Mouse (Mus musculus) limb, embryonic 13.5 days (tissue): ENCODE measurements around the gene Hes2. TPM values are rescaled to one million over a fixed set of nuclear protein-coding genes. Genes with fewer than 3 reads are reported as not detected.

Source experiments
- ATAC-seq: fragments of 200-750 bp; cut with Nextera tagmentation; 2 replicates; pipeline ENCODE4 v1.8.0; 2017; ENCODE audit warnings: low read depth, moderate number of reproducible peaks, moderate TSS enrichment; ENCODE audit not compliant: low FRiP score
- H3K27ac ChIP-seq: fragments of 300-500 bp; sonication (generic); 2 replicates; pipeline ENCODE4 v1.5.1; 2015; ENCODE audit warnings: inconsistent platforms, mild to moderate bottlenecking, moderate library complexity
- H3K27me3 ChIP-seq: fragments of 300-500 bp; sonication (generic); 2 replicates; pipeline ENCODE4 v1.6.1; 2015; ENCODE audit warnings: mild to moderate bottlenecking, inconsistent platforms
- H3K36me3 ChIP-seq: fragments of 300-500 bp; sonication (generic); 2 replicates; pipeline ENCODE4 v1.6.1; 2015; ENCODE audit warnings: inconsistent platforms, mild to moderate bottlenecking, moderate library complexity
- H3K4me1 ChIP-seq: fragments of 300-500 bp; sonication (generic); 2 replicates; pipeline ENCODE4 v1.6.1; 2015; ENCODE audit warnings: inconsistent platforms
- H3K4me2 ChIP-seq: fragments of 300-500 bp; sonication (generic); replicated peaks from 2 replicates; pipeline ENCODE4 v1.6.1; 2015; ENCODE audit warnings: inconsistent platforms, mild to moderate bottlenecking, moderate library complexity
- H3K4me3 ChIP-seq: fragments of 300-500 bp; sonication (generic); 2 replicates; pipeline ENCODE4 v1.5.1; 2015; ENCODE audit warnings: moderate library complexity, mild to moderate bottlenecking, inconsistent platforms
- H3K9ac ChIP-seq: fragments of 300-500 bp; sonication (generic); 2 replicates; pipeline ENCODE4 v1.6.1; 2015; ENCODE audit warnings: mild to moderate bottlenecking, inconsistent platforms
- H3K9me3 ChIP-seq: fragments of 300-500 bp; sonication (generic); 2 replicates; pipeline ENCODE4 v1.6.1; 2016; ENCODE audit warnings: inconsistent platforms
- WGBS: fragments of 180-500 bp; shearing (Covaris S2); methylation state at CpG from one replicate; pipeline ENCODE4 v1.1.7; 2015; 5-methylcytosine and 5-hydroxymethylcytosine counted together
- polyA plus RNA-seq: library from polyadenylated mRNA; unstranded; fragments of >200 nt; fragmentation: Nextera tagmentation; extraction: Ambion mirVana; gene quantifications from 2 replicates; pipeline ENCODE4 v1.2.1, GENCODE M21; 2015

Hes2 gene
- polyA plus RNA-seq, 1 experiment from 2014 or later: not detected

DNA sequence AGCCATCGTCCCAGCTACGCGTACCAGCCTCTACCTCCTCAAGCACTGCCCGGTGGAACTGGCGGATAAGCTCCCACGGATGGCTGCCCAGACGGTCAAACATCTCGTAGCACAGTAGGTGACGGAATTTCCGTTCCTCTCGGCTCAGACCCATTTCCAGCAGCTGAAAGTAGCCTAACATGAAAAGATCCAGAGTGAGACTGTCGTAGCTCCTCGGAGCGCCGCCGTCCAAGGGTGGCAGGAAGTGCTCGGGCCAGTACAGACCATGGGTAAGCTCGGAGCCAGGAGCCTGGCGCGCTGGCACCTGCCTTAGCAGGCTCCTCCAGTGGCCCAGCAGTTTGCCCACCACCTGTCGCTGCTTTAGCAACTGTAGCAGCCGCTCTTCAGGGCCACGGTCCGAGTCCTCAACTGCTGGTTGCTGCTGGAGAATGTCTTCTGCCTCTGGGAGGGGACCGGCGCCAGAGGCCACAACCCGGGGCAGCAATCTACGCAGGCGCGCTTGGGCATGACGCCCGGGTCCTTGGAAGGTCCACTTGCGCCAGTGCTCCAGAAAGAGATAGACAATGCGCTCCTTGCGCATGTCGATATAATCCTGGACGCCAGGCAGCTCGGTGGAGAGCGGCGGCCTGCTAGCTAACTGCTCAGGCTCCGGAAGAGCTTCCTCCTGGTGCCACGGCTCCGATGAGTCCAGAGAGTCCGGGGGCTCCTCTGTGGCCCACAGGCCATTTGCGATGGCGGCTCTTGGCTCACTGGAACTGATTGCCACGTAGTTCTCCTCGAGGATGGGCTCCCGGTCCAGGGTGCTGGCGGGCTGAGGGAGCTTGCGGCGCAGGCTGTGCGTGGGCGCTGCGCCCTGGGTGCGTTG, 33.3 kb upstream of the Hes2 start:
- Histone ChIP-seq H3K4me3 (peak overlapping the region; percentile 34), H3K4me2 (peak overlapping the region; percentile 56), H3K36me3 (no peaks in the 10 kb centered on the region), H3K27me3 (peaks cover 100% of the 10 kb centered on the region), H3K27ac (no peak overlapping the region), H3K9me3 (no peaks in the 10 kb centered on the region), H3K9ac (no peak overlapping the region), H3K4me1 (peaks cover 30% of the 10 kb centered on the region)
- 5% methylated on average over 56 of the region's 56 CpGs for WGBS
- ATAC-seq: no peak

DNA sequence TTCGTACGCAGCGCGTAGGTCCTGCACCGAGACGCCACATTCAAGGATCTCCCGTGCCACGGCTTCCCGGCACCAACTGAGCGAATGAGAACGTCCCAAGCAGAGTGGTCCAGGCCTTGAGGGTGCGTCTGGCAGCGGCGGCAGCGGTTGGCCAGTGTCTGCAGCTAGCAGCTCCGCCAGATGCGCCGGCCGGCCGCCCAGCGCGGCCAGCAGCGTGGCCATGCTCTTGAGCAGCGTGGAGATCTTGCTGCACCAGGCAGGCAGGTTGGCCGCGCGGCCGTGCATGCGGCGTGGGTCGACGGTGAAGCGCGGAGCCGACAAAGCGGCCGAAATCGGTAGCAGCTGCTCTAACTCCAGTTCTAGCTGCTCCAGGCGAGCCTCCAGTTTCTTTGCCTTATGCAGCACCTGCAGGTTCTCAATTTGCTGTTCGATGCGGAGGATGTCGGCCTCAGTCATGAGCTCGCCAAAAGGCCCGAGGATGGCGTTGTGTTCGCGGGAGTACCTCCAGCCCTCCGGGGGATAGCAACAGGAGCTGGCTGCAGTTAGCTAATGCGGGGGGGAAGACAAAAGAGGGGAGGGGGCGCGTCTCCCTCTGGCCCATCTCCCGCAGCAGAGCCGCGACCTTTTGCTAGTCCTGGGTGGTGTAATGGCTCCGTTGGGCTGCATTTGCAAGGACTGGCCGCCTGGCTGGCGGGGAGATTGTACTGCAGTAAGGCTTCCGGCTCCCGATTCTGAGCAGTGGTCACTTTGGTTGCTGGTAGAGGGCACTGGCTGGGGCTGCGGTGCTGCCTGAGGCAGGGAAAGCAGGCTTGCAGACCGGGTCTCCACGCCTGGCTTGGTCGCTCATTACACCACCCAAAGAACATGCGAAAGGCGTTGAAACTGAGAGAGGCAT, 32.4 kb upstream of the Hes2 start:
- Histone ChIP-seq H3K27ac (no peak overlapping the region), H3K9ac (no peak overlapping the region), H3K4me2 (peak overlapping the region; percentile 56), H3K36me3 (no peaks in the 10 kb centered on the region), H3K27me3 (peaks cover 100% of the 10 kb centered on the region), H3K9me3 (no peaks in the 10 kb centered on the region), H3K4me3 (peak overlapping the region; percentile 34), H3K4me1 (peaks cover 30% of the 10 kb centered on the region)
- no peak; the same call in 1 of the 2 replicates for ATAC-seq
- WGBS: 3% methylated on average over 65 of the region's 65 CpGs

DNA sequence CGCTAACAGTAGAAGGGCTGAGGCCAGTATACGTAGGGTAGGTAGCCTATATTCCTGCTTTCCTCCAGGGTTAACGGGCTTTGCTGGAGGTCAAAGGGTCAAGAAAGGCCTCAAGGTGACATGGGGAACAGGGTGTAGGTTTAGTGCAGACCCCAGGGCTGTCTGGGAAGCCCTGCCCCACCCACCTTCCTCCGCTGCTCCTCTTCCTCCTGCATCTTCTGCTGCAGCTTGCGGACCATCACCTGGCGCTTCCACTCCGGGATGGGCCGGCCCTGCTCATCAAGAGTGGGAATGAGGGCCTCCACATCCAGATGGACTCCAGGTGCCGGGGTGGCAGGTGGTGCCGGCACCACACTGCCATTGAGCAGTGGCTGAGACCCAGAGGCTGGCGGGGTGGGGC, 30.8 kb upstream of the Hes2 start:
- Histone ChIP-seq H3K4me3 (no peak overlapping the region), H3K4me1 (peaks cover 46% of the 10 kb centered on the region), H3K9ac (no peak overlapping the region), H3K27me3 (peaks cover 100% of the 10 kb centered on the region), H3K27ac (no peak overlapping the region), H3K9me3 (no peaks in the 10 kb centered on the region), H3K4me2 (no peak overlapping the region), H3K36me3 (no peaks in the 10 kb centered on the region)
- ATAC-seq: no peak
- WGBS: 78% methylated on average over 11 of the region's 11 CpGs

DNA sequence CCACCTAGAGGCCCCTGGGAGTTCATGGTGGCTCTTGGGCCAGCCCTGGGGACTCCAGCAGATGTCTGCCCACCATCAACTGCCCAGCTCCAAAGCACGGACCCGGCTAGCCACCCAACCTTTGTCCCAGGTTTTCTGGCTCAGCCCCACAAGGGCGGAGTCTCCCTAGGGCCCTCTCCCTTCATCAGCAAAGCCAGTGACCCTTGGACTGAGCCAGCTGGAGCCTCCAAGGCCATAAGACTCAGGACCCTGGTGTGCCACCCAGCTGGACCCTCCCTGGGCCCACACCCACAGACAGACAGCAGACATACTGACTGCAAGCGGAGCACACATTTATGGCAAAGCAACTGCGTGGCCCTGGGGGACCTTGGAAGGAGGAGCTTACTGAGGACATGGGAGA, 29.9 kb upstream of the Hes2 start:
- Histone ChIP-seq H3K4me2 (no peak overlapping the region), H3K4me1 (peaks cover 46% of the 10 kb centered on the region), H3K4me3 (no peak overlapping the region), H3K9me3 (no peaks in the 10 kb centered on the region), H3K9ac (no peak overlapping the region), H3K27me3 (peaks cover 100% of the 10 kb centered on the region), H3K27ac (no peak overlapping the region), H3K36me3 (no peaks in the 10 kb centered on the region)
- no peak for ATAC-seq
- 48% methylated on average over 5 of the region's 5 CpGs for WGBS

DNA sequence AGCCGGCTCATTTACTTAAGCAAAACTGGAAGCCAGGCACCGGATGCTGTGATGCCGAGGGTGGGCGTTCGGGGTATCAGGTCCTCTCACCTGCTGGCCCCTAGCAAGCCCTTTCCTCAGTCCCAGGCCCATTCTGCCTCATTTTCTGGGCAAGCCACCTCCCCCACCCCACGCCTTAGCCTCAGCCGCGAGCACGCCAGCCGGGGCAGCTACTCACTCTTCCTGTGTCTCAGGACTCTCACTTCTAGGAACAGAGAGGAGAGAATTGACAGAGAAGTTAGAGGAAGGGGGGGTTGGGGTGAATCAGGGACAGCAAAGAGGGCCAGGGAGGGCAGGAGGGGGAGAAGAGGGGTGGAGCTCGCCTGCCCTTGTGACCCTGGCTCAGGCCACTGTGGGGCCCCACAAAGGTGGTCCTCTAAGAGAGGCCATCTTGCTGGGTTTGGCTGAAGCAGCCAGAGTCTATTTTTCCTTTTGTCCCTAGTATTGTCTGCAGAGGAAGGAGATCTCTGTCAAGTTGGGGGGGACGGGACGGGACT, 29.2 kb upstream of the Hes2 start:
- H3K27ac ChIP-seq: no peak overlapping the region
- no peak overlapping the region for H3K9ac ChIP-seq
- H3K9me3 ChIP-seq: no peaks in the 10 kb centered on the region
- peaks cover 100% of the 10 kb centered on the region for H3K27me3 ChIP-seq
- H3K4me2 ChIP-seq: no peak overlapping the region
- WGBS: 25% methylated on average over 13 of the region's 13 CpGs
- H3K4me3 ChIP-seq: no peak overlapping the region
- no peak for ATAC-seq
- peaks cover 46% of the 10 kb centered on the region for H3K4me1 ChIP-seq
- H3K36me3 ChIP-seq: no peaks in the 10 kb centered on the region

DNA sequence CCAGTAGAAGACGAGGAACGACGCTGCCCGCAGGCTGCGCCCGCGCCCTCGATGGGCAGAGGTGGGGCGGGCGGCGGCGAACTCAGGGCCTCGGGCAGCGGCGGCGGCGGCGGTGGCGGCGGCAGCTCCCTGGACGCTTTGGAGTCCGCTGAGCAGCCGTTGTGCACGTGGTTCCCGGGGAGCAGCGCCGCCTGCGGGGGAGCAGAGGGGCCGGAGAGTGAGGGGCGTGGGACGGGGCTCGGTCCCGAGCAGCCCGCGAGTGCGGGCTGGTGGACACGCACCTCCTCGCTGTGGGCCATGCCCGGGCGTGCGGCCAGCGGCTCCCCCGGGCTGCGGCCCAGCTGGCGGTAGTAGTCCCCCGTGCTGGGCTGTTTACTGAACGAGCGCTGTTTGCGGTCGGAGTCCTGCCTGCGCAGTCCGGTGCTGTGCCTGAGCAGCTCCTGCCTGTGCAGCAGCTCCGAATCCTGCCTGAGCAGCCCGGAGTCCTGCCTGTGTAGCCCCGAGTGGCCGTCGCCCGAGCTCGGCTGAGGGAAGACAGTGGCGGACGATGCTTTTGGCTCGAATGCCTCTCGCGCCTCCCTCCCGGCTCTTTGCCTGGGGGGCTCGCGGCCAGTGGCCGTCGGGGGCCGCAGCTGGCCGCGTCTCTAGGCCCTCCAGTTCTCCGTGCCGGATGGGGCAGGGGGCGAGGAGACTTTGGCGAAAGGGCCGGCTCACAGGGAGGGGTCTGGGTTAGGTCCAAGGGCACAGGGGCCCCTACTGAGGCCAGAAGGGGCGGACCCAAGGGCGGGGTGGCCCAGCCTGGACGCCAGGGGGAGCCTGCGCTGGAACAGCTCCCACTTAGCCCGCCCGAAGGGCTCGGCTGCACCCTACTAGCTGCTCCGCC, 27.7 kb upstream of the Hes2 start:
- no peaks in the 10 kb centered on the region for H3K36me3 ChIP-seq
- ATAC-seq: peak; percentile 59
- H3K4me2 ChIP-seq: peak overlapping the region; percentile 71
- H3K27ac ChIP-seq: no peak overlapping the region
- 1% methylated on average over 78 of the region's 85 CpGs for WGBS
- peaks cover 98% of the 10 kb centered on the region for H3K27me3 ChIP-seq
- H3K9me3 ChIP-seq: no peaks in the 10 kb centered on the region
- peak overlapping the region; percentile 44 for H3K4me3 ChIP-seq
- peak overlapping the region; percentile 48 for H3K9ac ChIP-seq
- peaks cover 35% of the 10 kb centered on the region for H3K4me1 ChIP-seq

DNA sequence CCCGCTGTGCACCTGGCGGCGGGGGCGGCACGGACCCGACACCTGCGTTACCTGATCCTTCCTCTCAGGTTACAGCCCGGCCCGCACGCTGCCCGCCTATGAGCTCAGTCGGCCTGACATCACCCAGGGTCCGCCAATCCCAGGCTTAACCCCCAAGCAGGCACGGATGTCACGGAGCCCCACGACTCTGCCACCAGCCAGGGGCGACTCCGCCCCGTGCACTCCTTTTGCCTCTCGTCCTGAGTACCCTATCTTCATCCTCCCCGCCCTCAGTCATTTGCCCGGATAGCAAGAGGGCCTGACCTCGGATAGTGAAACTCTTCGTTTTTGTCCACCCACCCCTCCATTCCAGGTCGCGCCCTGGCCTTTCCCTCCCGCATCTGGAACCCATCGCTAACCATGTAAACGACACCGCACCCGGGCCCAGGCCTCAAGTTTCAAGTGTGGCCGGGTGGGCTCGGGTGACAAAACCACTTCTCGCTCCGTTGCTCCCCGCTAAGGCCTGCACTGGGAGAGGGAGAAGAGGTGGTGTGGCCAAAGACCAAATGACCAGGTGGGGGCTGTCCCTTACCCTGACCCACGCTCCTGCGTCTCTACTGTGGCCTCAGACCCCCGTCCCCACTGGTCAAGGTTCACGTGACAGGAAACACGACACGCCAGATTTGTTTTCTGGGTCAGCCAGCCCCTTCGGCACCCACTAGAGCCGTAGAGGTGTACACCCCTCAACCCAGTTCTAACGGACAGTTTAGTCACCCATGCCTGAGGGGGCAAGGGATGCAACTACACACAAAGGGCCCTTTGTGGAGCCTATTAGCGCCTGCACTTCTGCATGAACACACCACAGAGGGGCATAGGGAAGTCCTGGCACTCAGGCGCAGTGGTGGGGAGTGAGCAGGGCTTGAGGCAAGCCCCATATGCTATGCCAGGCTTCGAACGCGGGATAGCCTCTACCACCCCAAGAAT, 26.6 kb upstream of the Hes2 start:
- Histone ChIP-seq H3K9ac (no peak overlapping the region), H3K4me1 (peaks cover 27% of the 10 kb centered on the region), H3K36me3 (no peaks in the 10 kb centered on the region), H3K27me3 (peaks cover 97% of the 10 kb centered on the region), H3K4me2 (peak overlapping the region; percentile 71), H3K27ac (no peak overlapping the region), H3K4me3 (peak overlapping the region; percentile 44), H3K9me3 (no peaks in the 10 kb centered on the region)
- WGBS: 4% methylated on average over 50 of the region's 50 CpGs
- ATAC-seq: 0 out of 2 replicates have a peak, but pooled peaks have one; percentile 4

DNA sequence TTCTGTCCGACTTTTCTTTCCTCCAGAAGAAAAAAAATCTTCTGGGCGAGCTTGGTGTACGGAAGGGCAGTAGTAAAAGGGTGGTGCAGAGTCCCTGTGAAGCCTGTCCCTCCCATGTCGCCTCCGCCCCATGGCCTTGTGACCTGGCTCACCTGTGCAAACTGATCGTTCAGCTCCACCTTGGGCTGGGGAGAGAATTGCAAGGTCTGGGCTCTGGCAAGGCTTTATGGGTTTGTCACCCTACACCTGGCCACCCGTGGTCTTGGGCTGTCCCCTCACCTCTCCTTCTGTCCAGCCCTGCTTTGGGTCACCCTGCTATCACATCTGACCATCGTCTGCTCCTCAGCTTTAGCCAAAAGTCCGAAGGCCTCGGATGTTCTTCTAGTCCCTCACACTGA, 25.9 kb upstream of the Hes2 start:
- 24% methylated on average over 10 of the region's 10 CpGs for WGBS
- Histone ChIP-seq H3K4me2 (no peak overlapping the region; the same call in 1 of the 2 replicates), H3K27ac (no peak overlapping the region), H3K4me3 (no peak overlapping the region), H3K36me3 (no peaks in the 10 kb centered on the region), H3K27me3 (peaks cover 93% of the 10 kb centered on the region), H3K4me1 (peaks cover 27% of the 10 kb centered on the region), H3K9me3 (no peaks in the 10 kb centered on the region), H3K9ac (no peak overlapping the region)
- ATAC-seq: no peak

DNA sequence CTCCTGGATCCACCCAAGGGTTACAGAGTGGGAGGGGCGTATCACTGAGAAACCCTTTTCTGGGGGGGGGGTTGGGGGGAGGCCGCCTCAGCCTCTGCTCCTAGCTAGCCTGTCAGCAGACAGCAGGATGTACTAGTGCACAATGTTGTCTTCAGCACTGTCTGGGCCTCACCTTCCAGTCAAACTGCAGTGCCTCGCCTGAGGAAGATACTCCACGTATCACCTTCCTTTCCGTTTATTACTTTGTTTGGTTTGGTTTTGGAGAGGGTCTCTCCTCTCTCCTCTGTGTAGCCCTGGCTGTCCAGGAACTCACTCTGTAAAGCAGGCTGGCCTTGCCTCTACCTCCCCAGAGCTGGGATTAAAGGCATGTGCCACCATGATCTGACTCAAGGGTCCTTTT, 25.5 kb upstream of the Hes2 start:
- H3K36me3 ChIP-seq: no peaks in the 10 kb centered on the region
- ATAC-seq: no peak
- H3K27ac ChIP-seq: no peak overlapping the region
- H3K4me2 ChIP-seq: no peak overlapping the region
- no peak overlapping the region for H3K4me3 ChIP-seq
- no peak overlapping the region for H3K9ac ChIP-seq
- no peaks in the 10 kb centered on the region for H3K9me3 ChIP-seq
- peaks cover 29% of the 10 kb centered on the region for H3K4me1 ChIP-seq
- peaks cover 91% of the 10 kb centered on the region for H3K27me3 ChIP-seq
- 51% methylated on average over 5 of the region's 5 CpGs for WGBS

DNA sequence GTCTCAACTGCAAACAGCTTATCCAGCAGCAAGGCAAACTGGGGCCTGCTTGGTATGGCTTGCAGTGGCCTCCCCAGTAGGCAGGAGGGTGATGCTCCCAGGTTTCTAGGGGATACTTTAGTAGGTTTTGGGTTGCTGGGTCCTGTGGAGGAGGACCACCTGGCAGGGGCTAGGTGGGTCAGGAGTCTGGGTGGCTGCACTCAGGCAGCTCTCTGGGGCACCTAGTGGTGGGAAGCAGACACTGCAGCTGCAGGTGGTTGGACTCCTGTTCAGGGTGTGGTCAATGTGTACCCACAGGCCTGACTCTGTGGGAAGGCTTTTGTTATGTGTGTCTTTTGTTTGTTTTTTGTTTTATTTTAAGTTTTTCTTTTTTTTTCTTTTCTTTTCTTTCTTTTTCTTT, 24.2 kb upstream of the Hes2 start:
- no peaks in the 10 kb centered on the region for H3K9me3 ChIP-seq
- no peak overlapping the region for H3K9ac ChIP-seq
- H3K36me3 ChIP-seq: no peaks in the 10 kb centered on the region
- H3K4me1 ChIP-seq: peaks cover 37% of the 10 kb centered on the region
- peaks cover 86% of the 10 kb centered on the region for H3K27me3 ChIP-seq
- H3K4me2 ChIP-seq: no peak overlapping the region
- ATAC-seq: no peak
- no peak overlapping the region for H3K4me3 ChIP-seq
- no peak overlapping the region for H3K27ac ChIP-seq
